Mouse (Mus musculus) yolk sac, embryonic 10.5 days (tissue): ENCODE results near the gene Tspan1.
A peak's percentile ranks its signal among the peaks of the same experiment; 100 is the strongest.

Source experiments
- DNase-seq: peaks from one replicate; pipeline ENCODE4 v3.0.0-alpha.2; 2017; ENCODE audit warnings: low spot score

Tspan1 gene

GRCm38 (mm10) chr4:116165708-116166407 lies 1.5 kb downstream of the Tspan1 start:
- DNase-seq: no peak

DNA sequence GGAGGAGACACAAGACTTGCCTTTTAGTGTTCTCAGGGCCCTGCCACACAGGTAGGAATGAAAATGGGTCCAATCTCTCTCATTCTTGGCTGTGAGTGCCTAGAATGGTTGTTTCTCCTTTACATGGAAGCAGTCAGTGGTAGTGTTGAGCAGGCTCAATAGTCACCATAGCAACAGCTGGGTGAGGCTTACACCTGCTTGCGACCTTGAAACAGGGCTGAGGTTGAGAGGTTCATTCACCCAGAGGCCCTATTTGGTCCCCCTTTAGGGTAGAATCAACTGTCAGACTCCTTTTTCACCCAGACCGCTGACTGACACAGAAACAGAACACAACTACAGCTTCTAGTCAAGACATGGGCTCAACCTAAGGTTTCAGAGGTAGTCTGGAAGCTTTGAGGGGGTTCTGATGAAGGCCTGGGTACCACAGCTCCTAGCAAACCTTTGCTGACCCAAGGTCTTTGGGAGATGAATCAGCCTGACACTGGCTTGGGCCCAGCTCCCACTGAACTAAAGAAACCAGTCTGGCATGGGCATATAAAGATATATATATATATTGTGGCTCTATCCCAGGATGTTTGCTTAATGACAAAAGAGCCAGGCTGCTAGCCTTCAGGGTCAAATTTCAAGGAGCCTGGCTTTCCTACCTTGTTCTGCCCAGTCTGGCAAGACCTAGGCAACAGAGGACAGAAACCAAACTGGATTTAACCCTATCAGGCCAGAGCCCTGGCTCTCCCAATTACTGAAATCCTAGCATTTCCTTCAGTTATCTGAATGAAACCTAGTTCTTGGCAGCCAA lies 2.4 kb downstream of the Tspan1 start:
- DNase-seq: no peak

DNA sequence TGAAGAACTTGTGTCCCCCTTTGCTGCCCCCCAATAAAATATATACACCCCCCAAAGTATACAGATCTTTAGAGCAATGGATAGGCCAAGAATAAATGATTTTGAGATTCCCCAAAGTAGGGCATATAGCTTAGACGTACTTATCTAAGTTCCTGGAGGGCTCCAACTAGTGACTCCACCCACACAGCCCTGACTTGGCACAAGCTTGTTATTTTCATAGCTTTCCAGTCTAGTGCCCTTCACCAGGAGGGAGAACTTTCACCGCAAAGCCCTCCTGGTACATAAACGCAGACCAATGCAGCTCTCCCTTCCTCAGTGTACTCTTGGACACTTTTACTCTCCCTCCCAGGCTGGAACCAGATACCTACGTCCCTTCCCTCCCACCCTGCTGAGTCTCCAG lies 5.3 kb downstream of the Tspan1 start:
- DNase-seq: no peak

DNA sequence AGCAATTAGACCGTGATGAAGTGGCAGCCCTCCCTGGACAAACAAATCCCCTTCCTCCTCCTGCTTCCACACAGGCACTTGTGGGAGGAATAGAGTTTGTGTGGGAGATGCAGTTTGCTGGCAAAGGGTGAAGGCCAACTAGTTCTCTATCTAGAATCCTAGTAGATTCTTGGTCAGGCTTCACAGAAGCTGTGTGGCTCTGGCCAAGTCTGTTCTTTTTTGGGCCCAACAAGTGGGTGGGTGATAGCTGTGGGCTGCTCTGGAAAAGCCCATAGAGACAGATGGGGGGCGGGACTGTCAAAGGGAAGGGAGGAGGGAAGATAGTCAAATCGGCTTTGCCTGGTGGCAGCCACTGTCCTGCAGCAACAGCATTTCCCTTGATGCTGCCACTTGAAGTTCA lies 6.6 kb downstream of the Tspan1 start:
- no peak for DNase-seq

DNA sequence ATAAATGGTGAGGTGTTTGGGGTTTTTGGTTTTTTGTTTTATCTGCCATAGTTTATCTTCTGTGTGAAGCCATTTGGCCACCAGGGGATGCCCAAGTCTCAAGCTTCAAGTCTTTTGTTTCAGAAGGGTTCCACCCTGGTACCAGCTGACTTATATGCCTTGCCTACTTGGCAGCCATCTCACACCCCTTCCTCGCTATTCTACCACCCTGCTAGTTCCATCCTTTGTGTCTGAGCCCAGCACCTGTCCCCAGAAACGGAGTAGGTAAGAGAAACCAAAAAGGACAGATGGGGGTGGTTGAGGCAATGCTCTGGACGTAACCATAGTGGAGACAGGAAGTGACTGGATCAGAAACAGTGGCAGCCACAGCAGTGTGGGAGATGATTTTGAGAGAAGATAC lies 7.5 kb downstream of the Tspan1 start:
- DNase-seq: no peak

GRCm38 (mm10) chr4:116157882-116158281 lies 9.5 kb downstream of the Tspan1 start:
- no peak for DNase-seq

GRCm38 (mm10) chr4:116152702-116153101 lies 14.7 kb downstream of the Tspan1 start:
- DNase-seq: no peak

DNA sequence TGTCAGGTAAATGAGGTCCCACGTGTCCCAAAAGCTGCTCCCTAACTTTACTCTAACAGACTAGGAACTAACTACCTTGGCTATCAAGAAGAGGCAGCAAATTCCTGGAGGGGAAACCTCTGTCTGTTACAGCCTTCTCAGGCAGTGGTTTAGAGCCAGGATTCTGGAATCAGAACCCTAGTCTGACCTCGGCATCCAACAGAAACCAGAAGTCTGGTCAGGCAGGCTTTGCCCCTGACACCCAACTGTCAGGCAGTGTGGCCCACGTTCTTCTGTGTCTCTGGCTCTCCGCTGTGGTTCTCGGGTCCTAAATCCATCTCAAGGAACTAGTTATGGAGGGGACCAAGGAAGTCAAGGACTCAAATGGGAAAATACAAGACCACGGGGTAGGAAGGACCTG lies 16.2 kb downstream of the Tspan1 start, which contains the start of gene Lurap1:
Gene Lurap1 (minus strand): TSS at position 101 of the 400 bp plus-strand sequence.
- DNase-seq: no peak

GRCm38 (mm10) chr4:116150862-116151221 lies 16.6 kb downstream of the Tspan1 start:
- DNase-seq: no peak

DNA sequence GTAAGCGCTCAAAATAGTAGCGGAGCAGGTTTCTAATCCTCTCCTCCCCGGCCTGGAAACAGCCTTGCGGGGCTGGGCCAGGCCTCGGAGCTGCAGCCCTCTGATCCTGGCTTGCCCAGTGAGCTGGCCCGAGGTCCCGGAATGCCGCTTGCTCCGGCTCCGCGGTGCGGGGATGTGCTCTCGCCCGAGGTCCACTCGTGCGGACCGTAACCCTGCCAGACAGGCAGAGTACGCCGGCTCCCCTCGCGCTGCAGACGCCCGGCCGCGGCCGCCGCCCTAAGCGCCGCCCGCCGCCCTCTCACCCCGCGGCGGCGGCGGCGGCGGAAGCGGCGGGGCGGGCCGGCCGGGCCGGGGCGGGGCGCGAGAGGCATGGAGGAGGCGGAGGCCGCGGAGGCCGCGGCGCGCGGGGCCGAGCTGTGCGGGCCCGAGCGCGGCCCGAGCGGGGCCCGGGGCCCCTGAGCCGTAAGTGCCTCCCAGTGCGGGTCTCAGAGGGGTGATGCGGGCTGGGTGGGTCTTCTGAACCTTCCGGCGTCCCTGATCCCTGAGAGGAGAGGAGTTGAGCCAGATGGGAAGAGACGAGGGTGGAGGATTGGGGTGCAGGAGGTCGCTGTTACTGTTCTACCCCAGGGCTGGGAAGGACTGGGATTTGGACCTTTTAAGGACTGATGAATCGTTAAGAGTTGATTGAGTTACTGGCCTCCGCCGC lies 17.1 kb downstream of the Tspan1 start:
- DNase-seq: peak; percentile 64

GRCm38 (mm10) chr4:116149812-116150155 lies 17.6 kb downstream of the Tspan1 start:
- no peak for DNase-seq

DNA sequence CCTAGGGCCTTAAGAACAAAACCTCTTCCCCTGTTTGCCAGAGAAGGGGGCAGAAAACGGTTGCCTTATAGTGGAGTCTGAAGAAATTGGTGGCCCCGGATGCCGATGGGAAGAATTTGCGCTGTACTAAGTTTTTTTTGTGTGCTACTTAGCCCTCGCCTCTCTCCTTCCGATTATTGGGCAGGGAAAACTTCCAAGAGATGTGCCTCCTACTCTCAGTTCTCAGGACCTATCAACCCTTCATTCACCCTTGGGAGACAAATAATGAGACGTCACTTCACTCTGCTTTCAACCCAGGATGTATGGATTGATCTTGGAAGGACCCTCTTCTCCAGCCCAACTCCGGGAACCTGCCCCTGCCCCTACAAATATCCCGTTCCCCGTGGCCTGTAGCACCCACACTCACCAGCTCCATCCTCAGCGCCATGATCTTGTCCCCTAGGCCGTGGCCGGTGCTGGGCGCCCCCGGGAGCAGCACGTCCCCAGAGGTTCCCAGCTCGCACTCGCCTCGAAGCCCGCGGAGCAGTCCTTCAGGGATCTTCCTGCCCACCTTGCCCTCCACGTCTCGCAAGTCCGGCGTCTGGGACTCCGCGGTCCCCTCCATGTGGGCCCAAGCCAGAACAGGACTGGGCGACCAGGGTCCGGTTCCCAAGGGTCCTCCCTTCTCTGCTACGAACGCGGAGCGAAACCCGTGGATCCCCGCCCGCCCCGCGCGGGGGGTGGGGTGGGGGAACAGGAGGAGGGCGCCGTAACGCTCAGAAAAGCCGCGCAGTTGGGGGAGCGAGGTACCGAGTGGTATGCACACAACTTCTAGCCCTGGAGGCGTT lies 23.3 kb downstream of the Tspan1 start:
- peak; percentile 30 for DNase-seq

GRCm38 (mm10) chr4:116143317-116143811 lies 24.0 kb downstream of the Tspan1 start:
- no peak for DNase-seq

DNA sequence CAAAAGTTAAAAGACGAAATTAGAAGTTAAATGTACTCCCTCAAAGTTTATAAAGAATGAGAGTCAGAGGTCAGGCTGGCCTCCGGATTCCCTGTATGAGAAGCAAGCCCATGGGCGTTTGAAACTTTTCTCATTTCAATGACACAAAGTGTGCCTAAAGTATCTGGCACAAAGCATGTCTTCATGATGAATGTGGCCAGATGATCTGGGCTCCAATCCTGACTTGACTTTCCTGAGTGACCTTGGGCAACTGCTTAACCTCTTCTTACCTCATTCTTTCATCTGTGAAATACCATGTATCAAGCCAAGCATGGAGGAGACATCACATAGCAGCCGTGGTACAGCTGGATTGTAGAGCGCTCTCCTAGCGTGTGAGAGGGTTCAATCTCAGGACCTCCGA lies 25.1 kb downstream of the Tspan1 start:
- DNase-seq: no peak

GRCm38 (mm10) chr4:116141736-116142135 lies 25.7 kb downstream of the Tspan1 start:
- DNase-seq: no peak

DNA sequence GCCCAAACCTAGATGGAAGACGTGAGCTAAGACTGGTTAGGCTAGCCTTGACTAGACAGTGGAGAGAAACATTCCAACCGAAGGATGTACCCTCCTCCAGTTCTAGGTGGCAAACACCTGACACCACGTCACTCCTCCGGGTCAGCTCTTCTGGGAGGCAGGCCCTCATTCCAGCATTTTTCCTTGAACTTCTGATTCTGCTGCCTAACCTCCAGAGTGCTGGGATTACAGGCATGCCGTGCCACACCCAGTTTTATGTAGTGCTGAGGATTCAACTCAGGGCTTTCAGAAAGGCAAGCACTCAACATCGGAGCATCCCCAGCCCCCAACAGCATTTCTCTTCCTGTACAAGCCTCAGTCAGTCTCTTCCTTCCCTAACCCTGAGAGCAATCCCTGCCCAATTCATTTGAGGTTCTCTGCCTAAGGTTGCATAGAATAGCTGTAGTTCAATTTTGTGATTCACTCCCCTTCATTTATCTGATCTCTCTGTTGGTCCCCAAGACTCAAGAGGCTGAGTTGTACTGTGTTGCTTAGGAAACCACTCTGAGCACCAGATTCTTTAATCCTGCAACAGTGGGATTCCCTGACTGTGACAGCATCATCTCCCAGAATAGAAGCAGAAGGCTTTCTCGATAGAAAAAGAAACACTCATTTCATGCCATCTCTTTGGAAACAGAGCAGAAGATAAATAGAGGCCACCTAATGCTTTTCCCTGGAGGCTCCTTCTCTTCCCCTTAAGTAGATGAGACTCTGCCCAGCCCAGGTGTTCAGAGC lies 26.4 kb downstream of the Tspan1 start:
- DNase-seq: no peak

GRCm38 (mm10) chr4:116137421-116137996 lies 29.9 kb downstream of the Tspan1 start:
- DNase-seq: no peak

- no peak for DNase-seq
These were observed 32.4 kb downstream of the Tspan1 start for GRCm38 (mm10) chr4:116134990-116135389.

- DNase-seq: no peak
These were observed 34.3 kb downstream of the Tspan1 start for GRCm38 (mm10) chr4:116133126-116133525.

DNA sequence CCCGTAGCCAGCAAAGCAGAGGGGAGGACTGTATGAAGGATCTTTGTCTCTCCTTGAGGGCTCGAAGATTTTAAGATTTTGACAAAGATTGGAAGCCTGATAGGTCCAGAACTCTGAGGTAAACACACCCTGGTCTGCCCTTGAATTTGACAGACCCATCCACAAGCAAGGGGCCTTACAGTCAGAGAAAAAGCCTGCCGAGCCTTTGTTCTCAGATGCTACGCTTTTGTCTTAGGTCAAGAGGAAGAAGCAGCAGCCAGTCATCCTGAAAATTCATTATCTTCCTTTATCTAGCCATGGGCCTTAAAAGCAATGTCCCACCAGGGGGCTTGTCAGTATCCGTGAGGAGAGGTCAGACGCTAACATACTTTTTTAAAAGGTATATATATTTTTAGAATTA lies 39.4 kb downstream of the Tspan1 start:
- DNase-seq: no peak
